Mouse (Mus musculus) CH12.LX (cell line): ENCODE data around the gene Trmt61a.

ENCODE experiments used
- CTCF ChIP-seq, 2 experiments: IDR thresholded peaks in 1 of 2; conservative IDR thresholded peaks in 1 of 2; 2 replicates each; pipeline ENCODE4 v1.5.1; 2011 to 2012; ENCODE audit warnings: low read depth in 2 of 2, low read length in 2 of 2, improper control_type of control experiment in 1 of 2, inconsistent platforms in 1 of 2, mild to moderate bottlenecking in 1 of 2, moderate library complexity in 1 of 2
- EP300 ChIP-seq: IDR thresholded peaks from 2 replicates; pipeline ENCODE4 v1.6.1; 2011; ENCODE audit warnings: low read length, improper control_type of control experiment
- POLR2A ChIP-seq: IDR thresholded peaks from 2 replicates; pipeline ENCODE4 v1.6.1; 2011; ENCODE audit warnings: low read depth, mild to moderate bottlenecking, improper control_type of control experiment, low read length

DNA sequence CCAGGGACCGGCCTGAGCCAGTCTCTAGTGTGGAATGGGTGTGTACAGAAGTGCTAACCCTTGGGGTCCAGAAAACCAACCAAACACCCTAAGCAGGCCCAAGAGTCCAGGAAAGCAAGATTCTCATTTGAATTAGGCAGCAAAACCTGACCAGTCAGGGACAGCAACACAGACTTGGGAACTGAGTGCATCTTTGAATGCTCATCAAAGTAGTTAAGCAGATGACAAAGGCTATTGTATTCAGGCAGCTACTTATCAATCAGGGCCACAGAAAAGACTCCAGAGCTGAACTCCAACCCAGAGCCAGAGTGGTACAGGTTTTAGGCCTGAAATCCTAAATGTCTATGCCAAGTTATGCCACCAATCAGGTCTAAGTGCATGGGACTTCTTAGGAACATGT lies 17.3 kb upstream of the Trmt61a start:
- no peak for TF ChIP-seq POLR2A
- no peak for TF ChIP-seq CTCF (conservative IDR thresholded peaks at IDR 0.05 in 1 of 2, IDR thresholded peaks at IDR 0.05 in 1 of 2; ENCODE audit: low read depth in 2 of 2, low read length in 2 of 2)
- no peak for TF ChIP-seq EP300
